14 mouse cellular contexts compared by ENCODE assay signal in the genomic region with DNA sequence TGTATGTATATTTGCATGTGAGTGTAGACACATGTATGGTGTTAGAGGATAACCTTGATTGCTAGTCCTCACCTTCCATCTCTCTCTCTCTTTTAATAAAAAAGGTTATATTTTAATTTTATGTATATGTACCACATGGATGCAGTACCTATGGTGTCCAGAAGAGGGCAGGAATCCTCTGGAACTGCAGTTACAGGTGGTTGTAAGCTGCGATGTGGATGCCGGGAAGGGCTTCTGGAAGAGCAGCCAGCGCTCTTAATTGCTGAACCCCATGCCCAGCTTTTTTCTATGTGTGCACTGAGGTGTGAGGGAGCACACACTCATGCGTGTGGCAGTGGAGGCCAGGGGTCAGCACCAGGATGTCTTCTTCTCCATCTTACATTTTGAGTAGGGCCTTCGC. TPM values are rescaled to one million over a fixed set of nuclear protein-coding genes. Genes with fewer than 3 reads are reported as not detected.
A peak's percentile ranks its signal among the peaks of the same experiment; 100 is the strongest.
DNase-seq lines count a peak whose midpoint lies in the region; ATAC-seq and TF ChIP-seq lines count a peak whose summit lies in the region.
"Had no signal": no experiment of that assay in that cellular context is flagged by ENCODE, and none has a peak within 500 bp of the region (broad histone marks: within the 10 kb centered on the region; RNA-seq: fewer than 3 reads in every experiment).

No protein-coding gene starts in this region.

- H3K9ac ChIP-seq in hindbrain, embryonic 11.5 days (ENCODE audit: low read depth, low read length): no peak overlapping the region
- no peak overlapping the region for H3K9ac ChIP-seq in hindbrain, embryonic 16.5 days (ENCODE audit: low read depth, low read length)
- H3K9ac ChIP-seq: embryonic facial prominence, embryonic 15.5 days; liver, embryonic 13.5 days had no signal

- no peaks in the 10 kb centered on the region for H3K36me3 ChIP-seq in hindbrain, embryonic 11.5 days (ENCODE audit: control insufficient read depth, insufficient read depth, low read length)
- no peaks in the 10 kb centered on the region for H3K36me3 ChIP-seq in hindbrain, embryonic 16.5 days (ENCODE audit: control insufficient read depth, insufficient read depth, low read length)
- no peaks in the 10 kb centered on the region for H3K36me3 ChIP-seq in splenic B cell, adult 2 months (ENCODE audit: control insufficient read depth, insufficient read depth, low read length, poor library complexity, severe bottlenecking)
- H3K36me3 ChIP-seq: embryonic facial prominence, embryonic 15.5 days; liver, embryonic 13.5 days had no signal

- in situ Hi-C loops in Patski (cut with MboI; ENCODE audit: low pct_unique_long_range_greater_than_20kb): no loop called here

- H3K9me3 ChIP-seq in hindbrain, embryonic 11.5 days (ENCODE audit: control insufficient read depth, low read length): no peaks in the 10 kb centered on the region
- H3K9me3 ChIP-seq in hindbrain, embryonic 16.5 days (ENCODE audit: control insufficient read depth, low read length): no peaks in the 10 kb centered on the region
- H3K9me3 ChIP-seq: embryonic facial prominence, embryonic 15.5 days; liver, embryonic 13.5 days had no signal

- WGBS in hindbrain, embryonic 11.5 days: 87% methylated on average over 5 of the region's 5 CpGs
- 85% methylated on average over 4 of the region's 5 CpGs for WGBS in hindbrain, embryonic 16.5 days

- no peak for ATAC-seq in hindbrain, embryonic 11.5 days (ENCODE audit: low FRiP score)
- no peak for ATAC-seq in hindbrain, embryonic 16.5 days
- no peak for ATAC-seq in Patski
- ATAC-seq: forebrain, embryonic 16.5 days had no signal

- no peaks in the 10 kb centered on the region for H3K27me3 ChIP-seq in hindbrain, embryonic 11.5 days (ENCODE audit: control insufficient read depth, insufficient read depth, low read length)
- H3K27me3 ChIP-seq in hindbrain, embryonic 16.5 days (replicated peaks; ENCODE audit: control insufficient read depth, insufficient read depth, low read length): no peaks in the 10 kb centered on the region
- no peaks in the 10 kb centered on the region for H3K27me3 ChIP-seq in Patski
- no peaks in the 10 kb centered on the region for H3K27me3 ChIP-seq in splenic B cell, adult 2 months (ENCODE audit: control insufficient read depth, insufficient read depth, low read length, poor library complexity, severe bottlenecking)
- H3K27me3 ChIP-seq: embryonic facial prominence, embryonic 15.5 days; liver, embryonic 13.5 days had no signal

- H3K4me1 ChIP-seq in hindbrain, embryonic 11.5 days (replicated peaks; ENCODE audit: control insufficient read depth, insufficient read depth, low read length): no peaks in the 10 kb centered on the region
- no peaks in the 10 kb centered on the region for H3K4me1 ChIP-seq in hindbrain, embryonic 16.5 days (ENCODE audit: control insufficient read depth, insufficient read depth, low read depth, low read length)
- H3K4me1 ChIP-seq: embryonic facial prominence, embryonic 15.5 days had no signal

- CTCF ChIA-PET in Patski (lab: Charles Lee): no interaction called here

- no peak overlapping the region for H3K4me2 ChIP-seq in hindbrain, embryonic 11.5 days (replicated peaks; ENCODE audit: low read depth, low read length)
- no peak overlapping the region for H3K4me2 ChIP-seq in hindbrain, embryonic 16.5 days (ENCODE audit: low read length)
- H3K4me2 ChIP-seq: embryonic facial prominence, embryonic 15.5 days; liver, embryonic 13.5 days had no signal

- TF ChIP-seq CTCF in Patski (IDR thresholded peaks at IDR 0.05): peak; percentile 35

- peak; percentile 22 for DNase-seq in hindbrain, embryonic 11.5 days (ENCODE audit: low spot score)
- peak; percentile 12 for DNase-seq in retina, embryonic 14.5 days (ENCODE audit: low spot score)
- DNase-seq in retina, postnatal 1 day: no peak
- no peak for DNase-seq in Patski (ENCODE audit: low read depth, low spot score)
- DNase-seq in splenic B cell, adult 2 months (ENCODE audit: low read depth, low spot score): peak; percentile 47
- DNase-seq in left cerebral cortex, adult 9 months (ENCODE audit: low spot score in 2 of 2): no peak
- DNase-seq: adrenal gland, postnatal 25 days; heart, adult 11 months; layer of hippocampus, postnatal 36 days; liver, embryonic 13.5 days; right cerebral cortex, adult 18-20 months had no signal

- no peak overlapping the region for H3K4me3 ChIP-seq in hindbrain, embryonic 11.5 days (ENCODE audit: low read depth, low read length)
- no peak overlapping the region for H3K4me3 ChIP-seq in hindbrain, embryonic 16.5 days (ENCODE audit: low read length)
- H3K4me3 ChIP-seq: embryonic facial prominence, embryonic 15.5 days; liver, embryonic 13.5 days had no signal

- no peak overlapping the region for H3K27ac ChIP-seq in hindbrain, embryonic 11.5 days (ENCODE audit: low read depth, low read length)
- H3K27ac ChIP-seq in hindbrain, embryonic 16.5 days (ENCODE audit: low read depth, low read length): no peak overlapping the region
- H3K27ac ChIP-seq: embryonic facial prominence, embryonic 15.5 days; liver, embryonic 13.5 days had no signal

- POLR2A ChIA-PET in Patski (lab: Charles Lee): no interaction called here

RNA-seq across cellular contexts. Expression of a gene that starts 5.2 kb away (rescaled TPM):
- polyA plus RNA-seq in hindbrain, embryonic 11.5 days (2014; fragmentation: Nextera tagmentation; extraction: Ambion mirVana): 0.37 and 0.43 TPM in 2 replicates
- polyA plus RNA-seq in hindbrain, embryonic 16.5 days (2015; fragmentation: Nextera tagmentation; extraction: Ambion mirVana): 0.39 and 0.48 TPM in 2 replicates
- not detected for polyA plus RNA-seq in Patski (2021)

RNA-seq across cellular contexts. Expression of a gene that starts 33.8 kb away (rescaled TPM):
- 194 and 212 TPM in 2 replicates for polyA plus RNA-seq in hindbrain, embryonic 11.5 days (2014; fragmentation: Nextera tagmentation; extraction: Ambion mirVana)
- 130 and 138 TPM in 2 replicates for polyA plus RNA-seq in hindbrain, embryonic 16.5 days (2015; fragmentation: Nextera tagmentation; extraction: Ambion mirVana)
- polyA plus RNA-seq in Patski (2021): 149 TPM

RNA-seq across cellular contexts. Expression of a gene that starts 35.7 kb away (rescaled TPM):
- polyA plus RNA-seq in hindbrain, embryonic 11.5 days (2014; fragmentation: Nextera tagmentation; extraction: Ambion mirVana): 1,169 and 1,193 TPM in 2 replicates
- 1,157 and 1,329 TPM in 2 replicates for polyA plus RNA-seq in hindbrain, embryonic 16.5 days (2015; fragmentation: Nextera tagmentation; extraction: Ambion mirVana)
- polyA plus RNA-seq in Patski (2021): 393 TPM

RNA-seq across cellular contexts. Expression of a gene that starts 58.8 kb away (rescaled TPM):
- 5.8 and 7.4 TPM in 2 replicates for polyA plus RNA-seq in hindbrain, embryonic 11.5 days (2014; fragmentation: Nextera tagmentation; extraction: Ambion mirVana)
- 13.3 and 14.6 TPM in 2 replicates for polyA plus RNA-seq in hindbrain, embryonic 16.5 days (2015; fragmentation: Nextera tagmentation; extraction: Ambion mirVana)
- 22.4 TPM for polyA plus RNA-seq in Patski (2021)

Comparison
In these comparisons a context has a peak if more than half of its experiments do, and no peak if none do; other contexts are left out.
1. DNase-seq: peak in hindbrain, embryonic 11.5 days (single experiment), retina, embryonic 14.5 days (single experiment) and splenic B cell, adult 2 months (single experiment); none in retina, postnatal 1 day (single experiment), Patski (single experiment) and left cerebral cortex, adult 9 months (0 of 2).